Mouse (Mus musculus) stomach, postnatal 0 days (tissue): ENCODE data around the gene Tpd52l2. TPM values are rescaled to one million over a fixed set of nuclear protein-coding genes. Genes with fewer than 3 reads are reported as not detected.
A peak's percentile ranks its signal among the peaks of the same experiment; 100 is the strongest.

Source experiments
- ATAC-seq: fragments of 200-750 bp; cut with Nextera tagmentation; 2 replicates; pipeline ENCODE4 v1.8.0; 2017; ENCODE audit not compliant: low FRiP score, low TSS enrichment
- DNase-seq: peaks from one replicate; pipeline ENCODE4 v3.0.0-alpha.2; 2016; ENCODE audit warnings: low spot score
- H3K27ac ChIP-seq: fragments of 300-500 bp; sonication (generic); replicated peaks from 2 replicates; pipeline ENCODE4 v1.5.1; 2014; ENCODE audit warnings: mild to moderate bottlenecking, control low read depth
- H3K27me3 ChIP-seq: fragments of 300-500 bp; sonication (generic); 2 replicates; pipeline ENCODE4 v1.6.1; 2014; ENCODE audit warnings: low read length; ENCODE audit not compliant: control insufficient read depth, insufficient read depth
- H3K36me3 ChIP-seq: fragments of 300-500 bp; sonication (generic); 2 replicates; pipeline ENCODE4 v1.6.1; 2014; ENCODE audit warnings: low read length, mixed read lengths; ENCODE audit not compliant: control insufficient read depth, insufficient read depth
- H3K4me1 ChIP-seq: fragments of 300-500 bp; sonication (generic); replicated peaks from 2 replicates; pipeline ENCODE4 v1.6.1; 2014; ENCODE audit warnings: antibody characterized with exemption; ENCODE audit not compliant: control insufficient read depth, insufficient read depth
- H3K4me2 ChIP-seq: fragments of 300-500 bp; sonication (generic); replicated peaks from 2 replicates; pipeline ENCODE4 v1.6.1; 2014; ENCODE audit warnings: low read depth, mild to moderate bottlenecking, control low read depth, moderate library complexity
- H3K4me3 ChIP-seq: fragments of 300-500 bp; sonication (generic); 2 replicates; pipeline ENCODE4 v1.5.1; 2014; ENCODE audit warnings: low read depth, low read length, control low read depth
- H3K9ac ChIP-seq: fragments of 300-500 bp; sonication (generic); 2 replicates; pipeline ENCODE4 v1.6.1; 2014; ENCODE audit warnings: mild to moderate bottlenecking, low read length, control low read depth, mixed read lengths
- H3K9me3 ChIP-seq: fragments of 300-500 bp; sonication (generic); 2 replicates; pipeline ENCODE4 v1.6.1; 2016; ENCODE audit warnings: low read length; ENCODE audit not compliant: control insufficient read depth
- CTCF ChIP-seq: IDR thresholded peaks from 2 replicates; pipeline ENCODE4 v1.5.1; 2016; ENCODE audit warnings: antibody characterized with exemption, low read depth, mild to moderate bottlenecking, moderate library complexity
- EP300 ChIP-seq: optimal IDR thresholded peaks from 2 replicates; pipeline ENCODE3; 2016; ENCODE audit warnings: antibody characterized with exemption
- WGBS: fragments of 180-500 bp; shearing (Covaris S2); extraction: QIAGEN DNeasy Blood & Tissue Kit; methylation state at CpG from one replicate; pipeline ENCODE4 v1.1.7; 2014; 5-methylcytosine and 5-hydroxymethylcytosine counted together
- polyA plus RNA-seq: library from polyadenylated mRNA; unstranded; fragments of >200 nt; fragmentation: Nextera tagmentation; extraction: Ambion mirVana; gene quantifications from 2 replicates; pipeline ENCODE4 v1.2.1, GENCODE M21; 2015

Tpd52l2 gene
- polyA plus RNA-seq, 1 experiment from 2014 or later: 104 TPM

DNA sequence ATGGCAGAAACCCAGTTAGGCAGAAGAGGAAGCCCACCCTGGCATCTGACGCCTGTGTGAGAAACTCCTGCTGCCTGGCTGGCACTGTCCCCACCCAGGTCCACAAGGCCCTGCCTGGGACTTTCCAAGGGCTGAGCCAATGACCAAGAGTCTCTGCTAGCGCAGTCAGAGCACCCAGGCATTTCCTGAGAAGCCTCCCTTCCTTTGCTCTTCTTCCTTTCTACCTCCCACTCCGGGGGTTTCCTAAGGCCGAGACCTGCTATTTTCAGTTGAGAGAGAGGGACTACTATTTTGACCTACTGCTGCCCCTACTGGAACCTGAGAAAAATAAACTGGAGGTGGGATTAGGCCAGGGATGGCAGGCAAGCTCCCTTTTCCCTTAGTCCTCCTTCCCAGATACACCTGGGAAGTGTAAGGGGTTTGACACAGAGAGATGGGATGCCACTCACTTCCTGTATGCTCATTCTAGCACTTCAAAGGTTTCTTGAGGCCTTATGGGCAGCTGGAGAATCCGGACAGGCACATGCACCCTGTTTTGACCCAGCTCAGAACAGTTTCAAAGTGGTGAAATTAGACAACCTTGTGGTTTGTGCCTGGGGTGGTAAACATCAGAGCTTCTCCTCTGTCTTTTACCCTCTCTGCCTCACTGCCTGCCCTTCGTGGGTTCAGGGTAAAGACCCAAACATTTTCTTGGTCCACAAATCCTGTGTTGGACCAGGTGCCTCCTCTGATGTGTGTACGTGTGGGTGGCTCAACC is 13.2 kb upstream of the Tpd52l2 start:
- no peak for ATAC-seq
- H3K27ac ChIP-seq: no peak overlapping the region
- WGBS: 23% methylated on average over 7 of the region's 7 CpGs

GRCm38 (mm10) chr2:181484456-181485233 is 12.3 kb upstream of the Tpd52l2 start:
- TF ChIP-seq CTCF (no peak), EP300 (no peak)
- WGBS: 84% methylated on average over 6 of the region's 6 CpGs
- Histone ChIP-seq H3K4me3 (no peak overlapping the region), H3K4me1 (no peaks in the 10 kb centered on the region), H3K27me3 (no peaks in the 10 kb centered on the region), H3K9me3 (no peaks in the 10 kb centered on the region), H3K27ac (no peak overlapping the region), H3K36me3 (no peaks in the 10 kb centered on the region), H3K9ac (no peak overlapping the region), H3K4me2 (no peak overlapping the region)
- DNase-seq (no peak), ATAC-seq (no peak)

More for the DNA sequence above, 13.2 kb upstream of the Tpd52l2 start:
- Histone ChIP-seq H3K4me2 (no peak overlapping the region), H3K4me3 (no peak overlapping the region), H3K4me1 (no peaks in the 10 kb centered on the region), H3K9me3 (no peaks in the 10 kb centered on the region), H3K9ac (no peak overlapping the region), H3K36me3 (no peaks in the 10 kb centered on the region), H3K27me3 (no peaks in the 10 kb centered on the region)
- DNase-seq: peak; percentile 28
- TF ChIP-seq EP300 (no peak), CTCF (peak; percentile 49)

DNA sequence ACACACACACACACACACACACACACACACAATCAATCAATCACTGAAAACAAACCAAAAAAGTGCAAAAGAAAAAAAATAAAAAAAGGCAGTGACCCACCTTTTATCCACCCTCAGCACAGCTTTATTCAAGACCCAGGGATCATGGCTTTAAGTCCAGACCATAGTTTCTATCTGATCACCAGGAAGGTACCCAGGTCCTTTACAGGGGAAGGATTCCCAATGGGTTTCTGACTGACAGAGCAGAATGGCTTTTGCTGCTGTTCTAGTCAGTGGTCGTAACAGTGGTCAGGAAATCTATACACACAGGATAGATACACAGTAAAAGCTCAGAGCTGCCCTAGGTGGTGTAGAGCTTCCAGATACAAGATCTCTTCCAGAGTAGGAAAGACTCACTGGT is 11.2 kb upstream of the Tpd52l2 start:
- ATAC-seq (no peak), DNase-seq (no peak)

DNA sequence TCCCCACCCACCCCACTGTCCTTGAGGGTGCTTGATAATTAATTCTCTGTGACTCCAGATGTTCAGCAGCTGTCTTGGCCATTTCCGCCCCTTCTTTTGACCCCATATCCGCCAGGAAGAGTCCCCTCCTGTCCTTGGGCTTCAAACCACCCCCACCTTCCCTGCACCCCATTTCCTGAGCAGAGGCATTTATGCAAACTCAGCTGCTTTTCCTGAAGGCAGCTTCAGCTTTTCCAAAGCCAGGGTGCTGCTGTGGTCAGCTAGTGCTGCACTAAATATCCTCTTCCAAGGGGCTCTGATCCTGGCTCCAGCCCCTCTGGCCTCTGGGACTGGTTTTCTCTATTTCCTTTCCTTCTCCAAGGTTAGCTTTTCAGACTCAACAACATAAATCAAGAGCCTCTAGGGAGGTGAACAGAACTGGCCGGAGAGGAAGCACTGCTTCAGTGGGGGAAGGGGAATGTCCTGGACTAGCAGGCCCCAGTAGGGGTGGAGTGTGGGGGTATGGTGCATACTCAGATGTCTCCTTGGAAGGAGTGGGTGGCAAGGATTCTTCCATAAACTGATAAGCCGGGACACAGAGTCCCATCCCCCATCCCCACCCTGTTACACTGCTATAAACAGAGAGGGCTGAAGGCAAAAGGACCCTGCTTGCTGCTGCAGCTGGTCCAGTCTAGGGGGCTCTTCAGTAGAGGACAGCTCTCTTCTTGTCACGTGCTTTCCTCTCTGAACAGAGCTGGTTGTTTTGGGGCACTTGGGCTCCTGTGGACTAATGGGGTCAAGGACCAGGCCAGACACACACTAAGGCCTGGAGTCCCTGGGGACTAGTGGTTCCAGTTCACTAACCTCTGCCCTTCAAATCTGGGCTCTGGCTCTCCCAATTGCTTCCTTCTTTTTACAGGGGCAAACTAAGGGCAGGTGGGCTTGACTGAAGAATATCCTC is 9.3 kb upstream of the Tpd52l2 start:
- WGBS: 20% methylated on average over 5 of the region's 5 CpGs
- TF ChIP-seq EP300 (no peak), CTCF (no peak)
- H3K4me2 ChIP-seq: no peak overlapping the region
- H3K9ac ChIP-seq: peak overlapping the region; percentile 2; the same call in 1 of the 2 replicates
- H3K27ac ChIP-seq: peak overlapping the region; percentile 76
- no peaks in the 10 kb centered on the region for H3K9me3 ChIP-seq
- ATAC-seq (peak; percentile 83), DNase-seq (no peak)
- no peaks in the 10 kb centered on the region for H3K27me3 ChIP-seq
- H3K36me3 ChIP-seq: no peaks in the 10 kb centered on the region
- no peaks in the 10 kb centered on the region for H3K4me1 ChIP-seq
- H3K4me3 ChIP-seq: no peak overlapping the region

More for the DNA sequence above, 11.2 kb upstream of the Tpd52l2 start:
- WGBS: 15% methylated on average over 1 of the region's 1 CpGs
- Histone ChIP-seq H3K27ac (no peak overlapping the region), H3K36me3 (no peaks in the 10 kb centered on the region), H3K4me1 (no peaks in the 10 kb centered on the region), H3K27me3 (no peaks in the 10 kb centered on the region), H3K9me3 (no peaks in the 10 kb centered on the region), H3K4me2 (no peak overlapping the region), H3K4me3 (no peak overlapping the region), H3K9ac (no peak overlapping the region)
- TF ChIP-seq CTCF (no peak), EP300 (no peak)

- ATAC-seq: no peak
- 22% methylated on average over 7 of the region's 7 CpGs for WGBS
Measured at GRCm38 (mm10) chr2:181491432-181492205, 5.3 kb upstream of the Tpd52l2 start.

More at GRCm38 (mm10) chr2:181491432-181492205, 5.3 kb upstream of the Tpd52l2 start:
- no peak overlapping the region for H3K27ac ChIP-seq
- TF ChIP-seq CTCF (no peak), EP300 (no peak)
- no peak overlapping the region for H3K9ac ChIP-seq
- H3K27me3 ChIP-seq: no peaks in the 10 kb centered on the region
- no peaks in the 10 kb centered on the region for H3K9me3 ChIP-seq
- H3K4me3 ChIP-seq: no peak overlapping the region
- H3K4me2 ChIP-seq: no peak overlapping the region
- H3K4me1 ChIP-seq: no peaks in the 10 kb centered on the region
- no peaks in the 10 kb centered on the region for H3K36me3 ChIP-seq
- DNase-seq: peak; percentile 37
